Mouse (Mus musculus) cerebellum, adult 8-10 months (tissue): ENCODE results near the gene Kpna6.

Source experiments
- DNase-seq: peaks from one replicate; pipeline ENCODE4 v3.0.0; 2022

Kpna6 gene

DNA sequence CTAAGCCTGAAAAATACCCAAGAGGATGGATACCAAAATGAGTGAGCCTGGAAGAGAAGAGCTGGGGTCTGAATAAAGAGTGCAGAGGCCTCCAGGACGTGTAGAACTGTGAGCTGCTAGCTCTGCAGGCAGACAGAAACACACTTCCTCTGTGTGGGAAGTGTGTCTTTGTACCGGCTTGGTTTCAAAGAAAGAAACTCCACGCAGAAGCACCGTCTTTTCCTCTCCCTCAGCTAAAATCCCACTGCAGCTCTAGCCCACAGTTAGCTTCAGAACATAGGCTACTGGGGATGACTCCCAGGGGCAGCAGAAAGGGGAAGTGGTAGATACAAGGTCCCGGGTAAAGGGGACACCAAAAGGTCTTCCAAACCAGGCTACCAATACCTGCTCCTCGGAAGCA, 27.4 kb downstream of the Kpna6 start:
- DNase-seq = no peak

DNA sequence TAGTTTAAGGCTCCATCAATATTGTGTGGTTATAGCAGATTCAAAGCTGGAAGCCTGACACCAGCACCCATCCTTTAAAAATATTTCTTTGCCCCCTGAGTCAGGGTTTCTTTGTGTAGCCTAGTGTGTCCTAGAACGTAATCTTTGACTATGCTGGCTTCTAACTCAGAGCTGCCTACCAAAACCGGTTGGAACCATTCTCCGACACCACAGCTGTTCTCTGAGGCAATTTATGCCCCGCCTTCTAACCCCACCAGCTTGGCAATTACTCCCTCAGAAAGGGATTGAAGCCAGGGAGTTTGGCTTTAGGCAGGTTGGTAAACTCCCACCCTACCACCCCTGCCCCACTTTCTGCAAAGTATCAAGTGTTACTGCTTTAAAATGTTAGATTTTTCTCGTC, 30.8 kb downstream of the Kpna6 start:
- no peak for DNase-seq

DNA sequence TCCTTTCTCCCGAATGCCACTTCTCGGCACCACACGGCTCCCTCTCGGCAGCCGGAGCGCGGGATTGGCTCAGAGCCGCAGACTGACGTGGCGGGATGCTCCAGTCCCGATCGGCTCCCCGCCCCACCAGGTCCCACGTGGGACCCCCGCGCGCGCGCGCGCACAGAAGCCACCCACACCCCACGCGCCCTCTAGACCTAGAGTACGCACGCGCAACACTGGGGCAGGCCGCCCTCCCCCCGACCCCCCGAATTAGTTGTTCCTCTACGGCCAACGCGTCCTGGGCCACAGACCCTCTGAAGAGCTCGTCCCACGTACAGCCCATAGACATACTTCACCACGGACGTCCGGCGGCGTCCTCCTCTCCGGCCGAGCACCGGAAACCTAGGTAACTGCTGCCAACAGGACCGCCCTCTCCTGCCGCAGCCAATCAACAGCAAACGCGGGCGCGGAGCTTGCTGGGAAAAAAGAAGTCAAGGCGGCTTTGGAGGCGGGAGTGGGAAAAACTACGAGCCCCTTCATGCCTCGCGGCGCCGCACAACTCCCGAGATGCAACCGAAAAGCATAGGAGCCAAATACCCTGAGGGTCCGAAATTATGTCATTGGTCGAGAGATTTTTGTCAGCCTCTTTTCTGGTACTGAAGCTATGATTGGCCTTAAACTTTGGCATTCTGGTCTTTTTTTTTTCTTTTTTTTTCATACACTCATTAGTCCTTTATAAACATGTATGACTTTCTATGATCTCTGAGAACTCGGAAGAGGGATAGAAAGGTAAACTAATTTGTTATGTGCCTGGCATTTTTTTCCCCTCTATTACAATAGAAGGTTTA, 31.7 kb downstream of the Kpna6 start, which contains the start of gene Txlna:
Gene Txlna, minus strand, starts transcription at position 428 of the 830 bp plus-strand sequence.
- DNase-seq = peak; percentile 97

DNA sequence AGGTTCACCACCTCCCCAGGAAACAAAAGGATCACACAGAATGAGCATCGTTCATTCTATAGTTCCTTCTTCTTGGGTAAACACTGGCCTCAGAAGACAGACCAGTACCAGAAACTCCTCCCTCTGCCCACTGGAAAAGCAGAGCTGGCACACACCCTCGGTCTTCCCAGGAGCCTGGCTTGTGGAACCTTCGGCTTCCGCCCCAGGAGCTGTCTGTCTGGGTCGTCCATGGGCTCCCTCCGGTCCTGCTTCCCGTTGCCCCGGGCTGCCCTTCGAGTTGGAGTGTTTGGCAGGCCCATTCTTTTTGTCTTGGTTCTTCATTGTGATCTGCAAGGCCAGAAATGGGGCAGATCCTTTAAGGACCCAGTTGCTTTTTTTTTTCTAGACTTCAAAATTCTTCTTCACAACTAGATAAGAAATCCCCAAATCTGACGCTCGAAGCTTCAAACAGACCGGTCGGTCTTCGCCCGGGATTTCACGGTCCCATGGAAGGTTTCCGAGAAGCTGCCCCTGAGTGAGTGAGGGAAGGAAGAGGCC, 32.4 kb downstream of the Kpna6 start:
- peak; percentile 64 for DNase-seq

DNA sequence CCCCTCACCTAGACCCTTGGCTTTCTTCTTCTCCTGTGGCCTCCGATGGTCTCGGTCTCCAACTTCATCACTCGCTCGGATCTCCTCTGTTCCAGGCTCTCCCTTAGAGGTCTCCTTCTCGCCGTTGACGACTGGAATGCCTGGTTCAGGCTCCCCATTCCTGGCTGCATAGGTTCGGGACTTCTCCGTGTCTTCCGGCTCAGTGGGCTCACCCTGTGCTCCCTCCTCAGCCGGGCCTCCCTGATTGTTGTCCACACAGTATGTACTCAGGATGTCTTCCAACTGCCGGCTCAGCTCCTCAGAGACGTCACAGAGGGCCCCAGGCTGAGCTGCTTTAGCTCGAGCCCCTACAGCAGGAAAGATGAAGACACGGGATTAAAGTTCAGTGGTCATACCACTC, 33.3 kb downstream of the Kpna6 start:
- no peak for DNase-seq

DNA sequence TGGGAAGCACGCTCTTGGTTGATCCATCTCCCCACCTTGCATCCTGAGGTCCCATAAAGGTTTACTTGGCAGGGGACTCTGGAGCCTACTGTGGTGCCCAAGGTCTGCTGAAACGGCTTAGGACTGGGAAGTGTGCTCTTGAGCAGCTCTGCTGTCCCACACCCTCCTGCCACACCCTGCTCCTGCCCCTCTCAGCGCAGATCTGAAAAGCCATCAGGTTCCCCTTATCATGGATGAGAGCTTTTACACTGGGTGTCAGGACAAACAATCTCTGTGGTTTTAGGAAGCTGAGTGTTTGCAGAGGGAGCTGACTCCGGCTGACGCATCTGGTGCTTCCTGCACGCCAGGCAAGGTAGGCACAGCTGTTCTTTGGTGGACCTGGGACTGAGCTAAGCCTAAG, 38.7 kb downstream of the Kpna6 start:
- DNase-seq = no peak

DNA sequence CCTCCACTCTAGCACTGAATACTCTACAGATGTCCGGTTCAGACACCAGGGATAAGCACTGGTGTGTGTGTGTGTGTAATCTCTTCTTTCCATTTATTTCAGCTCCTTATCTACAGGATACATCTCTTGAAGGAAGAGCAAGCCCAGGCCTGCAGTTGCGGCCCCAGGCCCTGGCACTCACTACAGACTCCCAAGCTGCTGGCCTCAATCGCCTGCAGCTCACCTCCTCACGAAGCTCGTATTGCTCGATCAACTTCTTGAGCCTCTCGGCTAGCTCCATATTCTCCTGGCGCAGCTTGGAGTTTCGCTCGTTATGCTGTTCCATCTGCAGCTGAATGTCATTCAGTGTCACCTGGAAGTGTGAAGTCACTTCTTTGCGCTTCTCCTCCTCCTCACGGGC, 40.7 kb downstream of the Kpna6 start:
- DNase-seq = no peak

DNA sequence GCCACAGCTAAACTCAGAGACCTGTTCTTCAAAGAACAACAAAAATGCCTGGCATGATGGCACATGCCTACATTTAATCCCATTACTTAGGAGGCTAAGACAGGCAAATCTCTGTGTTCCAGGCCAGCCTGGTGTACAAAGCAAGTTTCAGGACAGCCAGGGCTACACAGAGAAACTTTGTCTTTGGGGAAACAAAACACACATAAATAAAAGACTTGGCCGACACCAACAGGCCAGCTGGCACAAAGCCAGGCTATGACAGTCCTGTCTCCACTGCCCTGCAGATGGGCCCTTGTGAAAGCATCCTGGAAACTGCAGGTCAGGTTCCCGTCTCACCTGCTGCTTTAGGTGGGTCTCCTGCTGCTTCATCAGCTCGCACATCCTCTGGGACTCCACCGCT, 41.6 kb downstream of the Kpna6 start:
- DNase-seq = no peak

DNA sequence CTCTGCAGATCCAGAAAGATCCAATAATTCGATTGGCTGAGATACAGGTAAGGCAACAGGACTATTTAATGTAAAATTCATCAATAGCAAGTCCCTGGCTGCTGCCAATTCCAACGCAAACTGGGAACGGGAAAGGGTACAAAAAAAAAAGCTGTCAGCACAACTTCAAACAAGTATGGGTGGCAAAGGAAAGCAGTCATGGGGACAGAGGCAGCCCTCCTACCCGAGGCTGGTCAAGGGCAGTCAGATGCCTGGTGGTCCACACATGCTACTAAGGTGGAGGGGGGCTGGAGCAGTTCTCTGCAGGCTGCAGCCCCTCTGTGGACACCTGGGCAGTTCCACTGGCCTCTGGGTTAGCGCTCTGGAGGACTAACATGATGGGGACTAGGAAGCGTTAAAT, 46.5 kb downstream of the Kpna6 start:
- no peak for DNase-seq

DNA sequence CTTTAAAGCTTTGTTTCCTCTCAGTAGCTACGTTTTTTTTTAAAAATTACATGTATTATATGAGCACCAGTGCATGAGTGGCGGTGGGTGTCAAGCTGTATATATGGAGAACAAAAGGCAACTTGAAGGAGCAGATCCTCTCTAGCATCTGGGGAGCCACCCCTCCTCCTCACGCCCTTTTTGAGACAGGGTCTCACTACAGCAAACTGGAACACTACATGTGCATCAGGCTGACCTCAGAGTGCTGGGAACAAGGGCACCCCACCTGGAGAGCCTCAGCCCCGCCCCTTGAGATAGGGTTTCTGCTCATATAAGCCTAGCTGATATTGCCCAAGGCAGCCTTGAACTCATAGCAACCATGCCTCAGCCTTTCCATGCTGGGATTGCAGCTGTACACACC, 47.1 kb downstream of the Kpna6 start:
- no peak for DNase-seq

DNA sequence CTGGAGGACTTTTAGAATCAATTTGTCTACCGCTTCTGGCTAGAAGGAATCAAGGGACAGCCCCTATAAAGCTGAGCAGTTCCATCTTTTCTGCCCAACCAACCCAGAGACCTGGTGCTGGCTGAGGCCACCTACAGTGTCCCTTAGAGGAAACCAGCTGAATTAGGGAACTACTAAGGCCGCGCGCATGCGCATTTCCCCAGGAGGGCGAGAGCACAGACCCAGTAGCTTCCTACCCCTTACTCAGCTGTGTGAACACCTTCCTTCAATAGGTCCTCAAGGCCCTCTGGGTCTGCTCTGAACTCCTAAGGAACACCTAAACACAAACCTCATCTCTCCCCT, 47.6 kb downstream of the Kpna6 start:
- DNase-seq = peak; percentile 67

DNA sequence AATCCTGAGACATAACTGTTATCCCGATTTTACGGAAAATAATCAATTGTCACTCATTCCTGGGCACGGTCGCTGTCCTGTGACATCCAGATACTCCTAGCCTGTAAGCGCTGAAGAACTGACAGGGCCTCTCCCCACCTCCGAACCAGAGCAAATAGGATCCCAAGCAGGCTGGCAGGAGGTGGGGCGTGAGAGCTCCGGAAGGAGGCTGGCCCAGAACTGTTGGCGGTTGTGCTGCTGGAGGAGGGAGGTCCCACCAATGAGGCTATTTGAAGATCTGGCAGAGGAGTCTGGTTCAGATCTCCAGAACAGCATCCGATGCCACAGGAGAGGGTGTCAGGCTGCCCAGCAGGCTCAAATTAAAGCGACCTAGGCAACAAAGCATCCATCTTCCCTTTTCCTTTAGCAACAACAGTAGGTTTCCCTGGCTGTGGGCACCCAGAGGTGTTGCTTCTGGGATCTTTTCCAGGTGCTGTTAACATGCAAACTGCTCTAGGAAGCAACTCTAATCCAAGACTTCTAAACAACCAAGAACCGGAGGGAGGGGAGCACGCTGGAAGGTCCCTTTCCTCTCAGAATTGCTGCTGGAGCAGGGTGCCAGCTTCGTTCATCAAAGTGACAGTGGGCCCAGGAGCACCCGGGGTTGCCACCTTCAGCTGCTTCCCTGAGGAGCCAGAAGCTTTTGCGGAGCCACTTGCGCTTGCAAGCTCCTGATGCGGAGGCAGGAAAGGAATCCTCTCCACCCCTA, 48.1 kb downstream of the Kpna6 start:
- DNase-seq = peak; percentile 86

DNA sequence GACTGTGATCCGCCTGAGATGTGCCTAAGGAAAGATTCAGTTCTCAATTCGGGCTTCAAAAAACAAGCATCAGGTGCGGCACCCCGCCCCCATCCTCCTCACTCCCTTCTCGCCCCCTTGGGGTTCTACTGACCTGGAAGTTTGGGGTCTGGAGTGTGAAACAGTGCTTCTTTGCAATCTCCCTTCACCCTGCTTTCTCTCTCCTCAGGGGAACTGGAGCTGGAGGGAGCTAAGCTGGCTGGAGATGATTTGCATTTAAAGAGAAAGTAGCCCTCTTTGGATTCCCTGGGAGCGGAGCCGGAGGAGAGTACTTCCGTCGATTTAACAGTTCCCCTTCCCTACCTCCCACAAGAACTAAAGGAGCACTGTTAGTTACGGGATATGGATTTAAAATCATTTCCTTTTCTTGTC, 48.9 kb downstream of the Kpna6 start, which contains the start of gene Ccdc28b:
Gene Ccdc28b, minus strand, starts transcription at position 267 of the 411 bp plus-strand sequence.
- DNase-seq = peak; percentile 61

DNA sequence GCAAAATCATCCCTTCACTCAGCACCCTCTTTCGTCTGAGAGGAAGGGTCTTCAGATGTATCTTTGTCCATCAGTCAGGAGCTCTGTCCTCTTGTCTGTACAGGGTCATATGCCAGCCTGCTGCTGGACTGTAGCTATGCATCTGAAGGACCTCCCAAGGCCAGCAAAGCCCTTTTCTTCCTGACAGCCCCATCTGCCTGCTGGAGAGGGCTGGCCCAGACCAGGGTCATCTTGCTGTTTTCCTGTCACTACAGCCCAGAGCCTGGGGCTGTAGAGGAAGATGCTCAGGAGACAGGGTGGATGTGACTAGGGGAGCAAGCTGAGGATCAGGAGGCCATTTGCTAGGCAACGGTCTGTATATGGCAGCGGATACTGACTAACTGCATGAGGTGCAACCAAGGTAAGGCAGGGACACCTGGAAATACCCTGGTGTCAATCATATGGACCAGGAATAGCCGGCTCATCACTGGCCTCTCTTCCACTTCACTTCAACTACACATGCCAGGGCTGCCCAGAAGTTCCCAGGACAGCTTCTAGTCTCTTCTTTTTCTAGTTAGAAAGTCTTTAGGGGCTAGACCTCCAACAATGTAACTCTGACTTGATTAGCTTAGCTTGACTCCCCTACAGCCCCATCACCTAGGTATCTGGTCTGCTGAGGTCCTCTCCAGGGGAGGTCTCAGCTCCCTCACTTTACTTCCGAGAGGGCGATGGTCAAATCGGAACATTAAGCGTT, 49.6 kb downstream of the Kpna6 start:
- DNase-seq = peak; percentile 56

DNA sequence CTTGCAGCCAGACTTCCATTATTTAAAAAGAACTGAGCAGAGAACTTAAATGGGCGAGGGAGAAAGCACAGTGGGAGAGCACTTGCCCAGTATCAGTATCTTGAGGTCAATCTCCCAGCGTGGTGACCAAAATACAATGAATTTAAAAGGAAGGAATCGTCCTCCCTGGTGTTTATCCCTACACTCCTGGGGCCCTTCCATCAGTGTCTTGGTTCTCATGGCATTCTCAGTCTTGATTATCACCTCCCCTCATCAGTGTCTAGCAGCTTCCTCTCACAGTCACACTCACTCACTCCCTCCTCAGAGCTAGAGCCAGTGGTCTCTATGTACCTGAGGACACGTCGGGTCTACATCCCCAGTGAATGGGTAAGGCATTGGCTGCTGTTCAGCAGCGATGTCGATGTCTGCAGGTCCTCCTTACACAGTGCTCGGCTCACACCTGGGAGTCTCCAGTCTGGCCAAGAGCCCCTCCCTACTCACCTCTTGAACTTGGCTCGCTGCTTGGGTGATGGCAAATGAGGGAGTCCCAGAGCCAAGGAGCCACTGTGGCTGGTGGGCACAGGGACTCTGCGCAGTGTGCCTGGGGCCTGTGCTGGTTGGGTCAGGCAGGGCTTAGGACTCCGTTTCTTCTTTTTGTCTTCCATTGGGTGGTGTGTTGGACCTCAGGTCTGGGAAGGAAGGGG, 50.3 kb downstream of the Kpna6 start:
- DNase-seq = peak; percentile 52

DNA sequence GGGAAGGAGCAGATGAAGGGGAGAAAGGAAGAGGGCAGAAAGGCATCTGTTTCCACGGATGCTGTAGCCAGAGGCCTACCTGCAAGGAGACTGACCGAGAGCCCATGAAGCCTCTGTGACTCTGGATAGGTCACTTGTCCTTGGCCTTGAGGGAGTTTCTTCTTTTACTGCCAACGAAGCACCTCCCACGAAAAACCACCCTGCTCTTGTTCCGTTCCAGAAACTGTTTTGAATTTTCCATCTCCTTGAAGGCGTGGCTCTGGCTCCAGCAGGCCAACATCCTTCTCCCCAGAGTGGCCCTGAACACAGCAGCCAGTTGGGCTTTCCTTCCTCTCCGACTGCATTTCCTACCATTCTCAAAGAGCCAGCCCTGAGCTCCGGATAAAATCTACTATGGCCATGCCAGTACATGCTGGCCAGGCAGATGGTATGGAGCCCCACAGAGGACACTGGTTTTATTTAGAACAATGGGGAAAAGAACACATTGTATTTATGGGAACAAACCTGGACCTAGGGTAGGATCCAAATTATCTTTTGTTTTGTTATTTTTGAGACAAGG, 51.2 kb downstream of the Kpna6 start:
- DNase-seq = peak; percentile 66

DNA sequence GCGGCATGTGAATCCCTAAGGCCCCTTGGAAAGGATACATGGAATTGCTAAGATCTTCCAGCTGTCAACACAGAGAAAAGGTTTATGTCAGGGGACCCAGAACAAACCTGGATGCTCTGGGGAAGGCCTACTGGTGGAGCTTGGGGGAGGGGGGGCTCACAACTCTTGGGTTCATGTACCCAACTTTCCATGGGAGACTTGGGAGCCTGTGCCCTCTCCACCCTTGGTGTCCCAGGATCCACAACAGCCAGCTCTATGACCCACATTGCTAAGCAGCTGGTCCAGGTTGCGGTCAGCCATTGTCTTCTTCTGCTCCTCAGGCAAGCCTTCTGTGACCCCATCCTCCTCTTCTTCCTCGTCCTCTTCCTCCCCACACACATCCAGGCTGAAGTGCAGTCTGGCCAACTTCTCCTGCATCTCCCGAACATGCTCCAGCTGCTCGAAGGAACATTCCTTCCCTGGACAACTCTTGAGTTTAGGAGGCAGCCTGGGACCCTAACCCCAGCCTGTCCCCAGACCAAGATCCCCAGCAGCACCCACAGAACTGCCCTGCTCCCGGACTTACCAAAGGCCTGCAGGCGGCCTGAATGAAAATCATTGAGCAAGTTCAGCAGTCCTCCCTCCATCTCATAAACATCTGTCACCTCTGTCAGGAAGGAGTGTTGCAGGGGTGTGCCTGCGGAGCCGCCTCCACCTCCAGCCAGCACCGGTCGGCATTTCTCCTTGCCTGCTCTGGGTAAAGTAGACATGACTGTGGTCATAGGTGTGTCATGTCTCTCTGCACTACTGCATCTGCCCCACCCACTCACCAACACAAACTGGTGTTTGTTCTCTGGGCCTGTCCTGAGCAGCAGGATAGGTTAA, 51.9 kb downstream of the Kpna6 start:
- no peak for DNase-seq

DNA sequence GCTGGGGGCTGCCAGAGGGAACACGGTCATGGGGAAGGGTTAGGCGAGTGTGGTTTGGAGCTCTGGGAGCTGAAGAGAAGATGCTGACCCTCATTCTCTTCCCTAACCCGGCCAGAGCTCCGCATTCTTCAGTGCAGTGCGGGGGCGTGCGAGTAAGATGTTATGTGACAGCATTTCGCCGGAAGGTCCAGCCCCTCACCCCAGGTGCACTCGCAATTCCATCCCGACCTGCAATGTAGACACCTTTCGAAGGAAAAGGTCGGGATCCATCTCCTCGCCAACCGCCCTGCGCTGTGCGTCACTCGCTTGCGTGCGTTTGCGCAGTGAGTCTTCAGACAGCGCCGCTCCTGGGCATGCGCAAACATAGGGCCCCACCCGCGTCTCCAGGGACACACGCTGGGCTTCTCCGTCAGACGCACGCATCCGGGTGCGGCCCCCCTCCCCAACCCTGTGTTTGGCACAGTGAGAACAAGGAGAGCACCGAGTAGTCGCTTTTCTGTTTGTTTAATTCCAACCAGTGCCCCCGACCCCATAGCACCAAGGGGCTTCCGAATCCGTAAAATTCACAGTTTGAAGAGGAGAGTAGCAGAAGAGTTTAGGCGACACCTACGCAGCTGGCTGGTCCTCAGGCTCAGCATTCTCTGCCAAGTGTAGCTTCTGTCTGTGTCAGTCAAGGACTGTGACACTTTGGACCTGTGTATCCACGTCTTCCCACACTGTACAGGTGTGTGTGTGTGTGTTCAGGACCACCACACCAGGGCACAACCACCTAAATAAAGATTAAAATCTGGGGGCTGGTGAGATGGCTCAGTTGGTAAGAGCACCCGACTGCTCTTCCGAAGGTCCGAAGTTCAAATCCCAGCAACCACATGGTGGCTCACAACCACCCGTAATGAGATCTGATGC, 53.5 kb downstream of the Kpna6 start, which contains the start of gene Iqcc:
Gene Iqcc, minus strand, starts transcription at position 314 of the 906 bp plus-strand sequence.
- DNase-seq = peak; percentile 95

DNA sequence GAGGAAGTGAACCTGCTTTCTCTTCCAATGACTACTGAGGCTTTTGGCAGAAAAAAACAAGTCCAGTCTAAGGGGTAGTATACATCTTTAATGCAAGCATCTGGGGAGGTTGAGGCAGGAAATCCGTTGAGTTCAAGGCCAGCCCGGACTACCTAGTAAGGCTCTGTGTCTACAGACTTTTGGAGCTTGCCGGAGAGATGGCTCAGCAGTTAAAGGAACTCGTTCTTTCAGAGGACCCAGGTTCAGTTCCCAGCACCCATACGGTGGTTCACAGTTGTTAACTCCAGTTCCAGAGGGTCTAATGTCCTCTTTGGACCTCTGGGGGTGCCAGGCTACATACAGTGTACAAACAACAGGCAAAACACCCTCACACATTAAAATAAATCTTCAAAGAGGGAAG, 54.5 kb downstream of the Kpna6 start:
- no peak for DNase-seq

DNA sequence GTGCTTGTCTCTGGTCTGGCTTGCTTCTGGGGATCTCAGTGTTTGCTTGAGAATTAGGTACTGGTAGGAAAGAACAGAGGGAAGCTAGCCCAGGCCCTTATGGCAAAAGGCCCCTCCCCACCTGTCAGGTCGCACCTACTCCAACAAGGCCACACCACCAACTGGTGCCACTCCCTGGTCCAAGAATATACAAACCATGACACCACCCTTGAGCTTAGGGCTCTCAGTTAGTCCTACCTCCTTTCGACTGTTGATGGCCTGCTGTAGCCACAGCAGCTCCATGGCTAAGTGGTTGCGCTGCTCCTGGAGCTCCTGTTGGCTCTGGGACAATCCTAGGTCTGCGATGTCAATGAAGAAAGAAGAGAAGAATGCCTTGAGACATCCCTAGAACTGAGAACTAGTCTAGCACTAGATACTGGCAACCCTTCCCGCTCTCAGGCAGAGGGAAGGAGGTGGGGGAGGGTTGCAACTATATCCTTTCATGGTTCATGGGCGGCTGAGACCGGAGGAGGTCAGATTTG, 55.4 kb downstream of the Kpna6 start:
- DNase-seq = no peak
